Mouse (Mus musculus): ENCODE measurements around the gene Tcn2. TPM values are rescaled to one million over a fixed set of nuclear protein-coding genes. Genes with fewer than 3 reads are reported as not detected.

Gene Tcn2
- polyA plus RNA-seq, 1 experiment = 16.4 TPM

- Histone ChIP-seq H3K36me3 (ENCODE audit: control insufficient read depth, insufficient read depth) (peaks cover 20% of the 10 kb centered on the region), H3K27me3 (ENCODE audit: control insufficient read depth, insufficient read depth, insufficient read length) (no peaks in the 10 kb centered on the region), H3ac (ENCODE audit: control insufficient read depth, insufficient read length) (no peak within 1 kb of the TSS), H3K4me3 (peak within 1 kb of the TSS; percentile 73), H3K79me2 (ENCODE audit: control insufficient read depth, insufficient read depth) (peaks cover 26% of the 10 kb centered on the region), H3K4me2 (ENCODE audit: low read depth) (peak within 1 kb of the TSS; percentile 83)
- no peak for TF ChIP-seq MYOD1 (IDR thresholded peaks at IDR 0.05; ENCODE audit: control insufficient read depth in 1 of 3, insufficient read length in 2 of 3, low read depth in 2 of 3)
- no peak for TF ChIP-seq MAX (IDR thresholded peaks at IDR 0.05; ENCODE audit: low read depth)
- TF ChIP-seq SRF (IDR thresholded peaks at IDR 0.05; ENCODE audit: control insufficient read depth, insufficient read length, low read depth) = peak; percentile 10
- TF ChIP-seq USF1 (IDR thresholded peaks at IDR 0.05; ENCODE audit: low read depth) = peak; percentile 34
- peak; percentile 70 for TF ChIP-seq POLR2AphosphoS2 (IDR thresholded peaks at IDR 0.05; ENCODE audit: insufficient read length, low read depth)
- TF ChIP-seq E2F4 (IDR thresholded peaks at IDR 0.05; ENCODE audit: insufficient read depth) = no peak
- no peak for TF ChIP-seq TCF12 (IDR thresholded peaks at IDR 0.05; ENCODE audit: insufficient read depth, poor library complexity, severe bottlenecking)
- TF ChIP-seq POLR2A (IDR thresholded peaks at IDR 0.05; ENCODE audit: insufficient read length, low read depth) = peak; percentile 64
- no peak for TF ChIP-seq CEBPB (IDR thresholded peaks at IDR 0.05; ENCODE audit: insufficient read depth, poor library complexity, severe bottlenecking)
These were observed 37.3 kb downstream of the Tcn2 start, which contains the start of the genes 4921536K21Rik and Dusp18 for GRCm38 (mm10) chr11:3894406-3895281. Gene 4921536K21Rik (minus strand): TSS chr11:3895098. Gene Dusp18 (plus strand): TSS chr11:3895240.

GRCm38 (mm10) chr11:3893970-3894369 lies 38.0 kb downstream of the Tcn2 start:
- Histone ChIP-seq H3K27me3 (ENCODE audit: control insufficient read depth, insufficient read depth, insufficient read length) (no peaks in the 10 kb centered on the region), H3ac (ENCODE audit: control insufficient read depth, insufficient read length) (no peak overlapping the region), H3K4me3 (peak overlapping the region; percentile 73), H3K79me2 (ENCODE audit: control insufficient read depth, insufficient read depth) (peaks cover 25% of the 10 kb centered on the region), H3K4me2 (ENCODE audit: low read depth) (peak overlapping the region; percentile 83), H3K36me3 (ENCODE audit: control insufficient read depth, insufficient read depth) (peaks cover 17% of the 10 kb centered on the region)
- no peak for TF ChIP-seq SRF (IDR thresholded peaks at IDR 0.05; ENCODE audit: control insufficient read depth, insufficient read length, low read depth)
- no peak for TF ChIP-seq MYOG (IDR thresholded peaks at IDR 0.05; ENCODE audit: control insufficient read depth in 1 of 3, insufficient read depth in 1 of 3, insufficient read length in 2 of 3, low read depth in 2 of 3)

GRCm38 (mm10) chr11:3887331-3887730 lies 44.6 kb downstream of the Tcn2 start:
- Histone ChIP-seq H3K36me3 (ENCODE audit: control insufficient read depth, insufficient read depth) (no peaks in the 10 kb centered on the region), H3ac (ENCODE audit: control insufficient read depth, insufficient read length) (no peak overlapping the region), H3K27me3 (ENCODE audit: control insufficient read depth, insufficient read depth, insufficient read length) (no peaks in the 10 kb centered on the region), H3K79me2 (ENCODE audit: control insufficient read depth, insufficient read depth) (no peaks in the 10 kb centered on the region), H3K4me3 (no peak overlapping the region), H3K4me2 (ENCODE audit: low read depth) (no peak overlapping the region)
- TF ChIP-seq REST (IDR thresholded peaks at IDR 0.05; ENCODE audit: insufficient read depth, insufficient read length) = no peak
- TF ChIP-seq POLR2A (IDR thresholded peaks at IDR 0.05; ENCODE audit: insufficient read length, low read depth) = no peak
- TF ChIP-seq POLR2AphosphoS2 (IDR thresholded peaks at IDR 0.05; ENCODE audit: insufficient read length, low read depth) = no peak
- TF ChIP-seq TCF3 (IDR thresholded peaks at IDR 0.05; ENCODE audit: insufficient read length, low read depth) = no peak
- TF ChIP-seq MYOD1 (IDR thresholded peaks at IDR 0.05; ENCODE audit: control insufficient read depth in 1 of 3, insufficient read length in 2 of 3, low read depth in 2 of 3) = no peak
- TF ChIP-seq SRF (IDR thresholded peaks at IDR 0.05; ENCODE audit: control insufficient read depth, insufficient read length, low read depth) = no peak
- TF ChIP-seq MYOG (IDR thresholded peaks at IDR 0.05; ENCODE audit: control insufficient read depth in 1 of 3, insufficient read depth in 1 of 3, insufficient read length in 2 of 3, low read depth in 2 of 3) = no peak
- TF ChIP-seq USF1 (IDR thresholded peaks at IDR 0.05; ENCODE audit: low read depth) = no peak
- TF ChIP-seq MAX (IDR thresholded peaks at IDR 0.05; ENCODE audit: low read depth) = no peak
- TF ChIP-seq E2F4 (IDR thresholded peaks at IDR 0.05; ENCODE audit: insufficient read depth) = no peak
- TF ChIP-seq CEBPB (IDR thresholded peaks at IDR 0.05; ENCODE audit: insufficient read depth, poor library complexity, severe bottlenecking) = no peak
- no peak for TF ChIP-seq TCF12 (IDR thresholded peaks at IDR 0.05; ENCODE audit: insufficient read depth, poor library complexity, severe bottlenecking)

- no peak overlapping the region for H3K4me3 ChIP-seq
These were observed 48.2 kb downstream of the Tcn2 start for GRCm38 (mm10) chr11:3883711-3884110.

GRCm38 (mm10) chr11:3879836-3880235 lies 52.1 kb downstream of the Tcn2 start:
- no peak overlapping the region for H3K4me2 ChIP-seq (ENCODE audit: low read depth)
- TF ChIP-seq MYOG (IDR thresholded peaks at IDR 0.05; ENCODE audit: control insufficient read depth in 1 of 3, insufficient read depth in 1 of 3, insufficient read length in 2 of 3, low read depth in 2 of 3) (no peak), POLR2AphosphoS2 (IDR thresholded peaks at IDR 0.05; ENCODE audit: insufficient read length, low read depth) (no peak), POLR2A (IDR thresholded peaks at IDR 0.05; ENCODE audit: insufficient read length, low read depth) (no peak), CEBPB (IDR thresholded peaks at IDR 0.05; ENCODE audit: insufficient read depth, poor library complexity, severe bottlenecking) (no peak), MAX (IDR thresholded peaks at IDR 0.05; ENCODE audit: low read depth) (no peak), TCF3 (IDR thresholded peaks at IDR 0.05; ENCODE audit: insufficient read length, low read depth) (no peak), TCF12 (IDR thresholded peaks at IDR 0.05; ENCODE audit: insufficient read depth, poor library complexity, severe bottlenecking) (no peak), MYOD1 (IDR thresholded peaks at IDR 0.05; ENCODE audit: control insufficient read depth in 1 of 3, insufficient read length in 2 of 3, low read depth in 2 of 3) (no peak), REST (IDR thresholded peaks at IDR 0.05; ENCODE audit: insufficient read depth, insufficient read length) (no peak), USF1 (IDR thresholded peaks at IDR 0.05; ENCODE audit: low read depth) (no peak), E2F4 (IDR thresholded peaks at IDR 0.05; ENCODE audit: insufficient read depth) (no peak), SRF (IDR thresholded peaks at IDR 0.05; ENCODE audit: control insufficient read depth, insufficient read length, low read depth) (no peak)
- no peaks in the 10 kb centered on the region for H3K27me3 ChIP-seq (ENCODE audit: control insufficient read depth, insufficient read depth, insufficient read length)
- no peaks in the 10 kb centered on the region for H3K79me2 ChIP-seq (ENCODE audit: control insufficient read depth, insufficient read depth)
- no peak overlapping the region for H3ac ChIP-seq (ENCODE audit: control insufficient read depth, insufficient read length)
- no peak overlapping the region for H3K4me3 ChIP-seq
- H3K36me3 ChIP-seq (ENCODE audit: control insufficient read depth, insufficient read depth) = no peaks in the 10 kb centered on the region

More at GRCm38 (mm10) chr11:3883711-3884110, 48.2 kb downstream of the Tcn2 start:
- no peak for TF ChIP-seq MYOG (IDR thresholded peaks at IDR 0.05; ENCODE audit: control insufficient read depth in 1 of 3, insufficient read depth in 1 of 3, insufficient read length in 2 of 3, low read depth in 2 of 3)
- TF ChIP-seq REST (IDR thresholded peaks at IDR 0.05; ENCODE audit: insufficient read depth, insufficient read length) = no peak
- TF ChIP-seq TCF12 (IDR thresholded peaks at IDR 0.05; ENCODE audit: insufficient read depth, poor library complexity, severe bottlenecking) = no peak
- TF ChIP-seq USF1 (IDR thresholded peaks at IDR 0.05; ENCODE audit: low read depth) = no peak
- no peak for TF ChIP-seq POLR2A (IDR thresholded peaks at IDR 0.05; ENCODE audit: insufficient read length, low read depth)
- TF ChIP-seq MYOD1 (IDR thresholded peaks at IDR 0.05; ENCODE audit: control insufficient read depth in 1 of 3, insufficient read length in 2 of 3, low read depth in 2 of 3) = no peak
- no peaks in the 10 kb centered on the region for H3K79me2 ChIP-seq (ENCODE audit: control insufficient read depth, insufficient read depth)
- H3ac ChIP-seq (ENCODE audit: control insufficient read depth, insufficient read length) = no peak overlapping the region
- no peaks in the 10 kb centered on the region for H3K27me3 ChIP-seq (ENCODE audit: control insufficient read depth, insufficient read depth, insufficient read length)
- H3K4me2 ChIP-seq (ENCODE audit: low read depth) = no peak overlapping the region
- no peaks in the 10 kb centered on the region for H3K36me3 ChIP-seq (ENCODE audit: control insufficient read depth, insufficient read depth)
